ENCODE assay signal across 18 mouse cellular contexts in the genomic region with DNA sequence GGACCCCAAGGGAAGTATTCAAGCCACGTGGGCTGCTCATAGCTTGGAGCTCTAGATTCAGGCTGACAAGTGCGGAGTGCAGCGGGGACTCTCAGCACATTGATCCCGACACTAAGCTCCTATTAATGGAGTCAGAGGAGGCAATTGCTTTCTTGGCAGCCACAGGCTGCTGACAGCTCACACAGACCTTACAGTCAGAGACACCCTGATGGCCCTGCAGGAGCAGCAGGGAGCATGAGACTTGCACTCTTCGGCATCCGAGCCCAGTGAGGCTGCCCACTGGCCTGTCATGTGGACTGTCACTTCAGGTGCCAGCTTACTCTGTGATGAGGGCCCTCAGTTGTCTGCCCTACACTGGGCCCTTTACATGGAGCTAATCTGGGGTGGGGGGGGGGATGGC.
DNase-seq lines count a peak whose midpoint lies in the region; ATAC-seq lines count a peak whose summit lies in the region.
"Had no signal": no experiment of that assay in that cellular context is flagged by ENCODE, and none has a peak within 500 bp of the region (broad histone marks: within the 10 kb centered on the region; RNA-seq: fewer than 3 reads in every experiment).

No protein-coding gene starts in this region.

- no peak overlapping the region for H3K9ac ChIP-seq in midbrain, embryonic 16.5 days (ENCODE audit: low read depth, low read length)
- H3K9ac ChIP-seq in forebrain, embryonic 14.5 days (ENCODE audit: low read length), result no peak overlapping the region
- H3K9ac ChIP-seq: embryonic facial prominence, embryonic 12.5 days; heart, embryonic 12.5 days had no signal

- no peaks in the 10 kb centered on the region for H3K4me1 ChIP-seq in midbrain, embryonic 16.5 days (ENCODE audit: control insufficient read depth, insufficient read depth, low read length)
- no peaks in the 10 kb centered on the region for H3K4me1 ChIP-seq in forebrain, embryonic 14.5 days (ENCODE audit: control insufficient read depth, insufficient read depth, low read length)
- H3K4me1 ChIP-seq: embryonic facial prominence, embryonic 12.5 days; heart, embryonic 12.5 days had no signal

- H3K9me3 ChIP-seq in midbrain, embryonic 16.5 days (replicated peaks; ENCODE audit: control insufficient read depth, low read length, poor library complexity, severe bottlenecking), result no peaks in the 10 kb centered on the region
- H3K9me3 ChIP-seq in forebrain, embryonic 14.5 days (replicated peaks; ENCODE audit: control insufficient read depth, low read length), result no peaks in the 10 kb centered on the region
- H3K9me3 ChIP-seq: embryonic facial prominence, embryonic 12.5 days; heart, embryonic 12.5 days had no signal

- DNase-seq in heart, adult 11 months, result peak; percentile 79
- DNase-seq in heart, postnatal 25 days (ENCODE audit: low spot score), result no peak
- DNase-seq in left cerebral cortex, postnatal 4 days, result peak; percentile 38
- DNase-seq in left cerebral cortex, adult 11 months (ENCODE audit: low spot score), result no peak
- DNase-seq in Muller cell, postnatal 12 days (ENCODE audit: inconsistent ontology term), result peak; percentile 14
- DNase-seq in right cerebral cortex, postnatal 36 days (ENCODE audit: low spot score in 2 of 2), result no peak
- no peak for DNase-seq in forebrain, embryonic 14.5 days (ENCODE audit: low spot score)
- DNase-seq: adrenal gland, postnatal 14 days; cerebellum, adult 2 months; cerebellum, postnatal 14 days; gastrocnemius, postnatal 10 days; heart, postnatal 36 days had no signal

- H3K27me3 ChIP-seq in midbrain, embryonic 16.5 days (ENCODE audit: control insufficient read depth, insufficient read depth, low read depth, low read length), result no peaks in the 10 kb centered on the region
- H3K27me3 ChIP-seq in forebrain, embryonic 14.5 days (replicated peaks; ENCODE audit: control insufficient read depth, insufficient read depth, low read length), result no peaks in the 10 kb centered on the region
- H3K27me3 ChIP-seq: embryonic facial prominence, embryonic 12.5 days; heart, embryonic 12.5 days; Patski had no signal

- peak; percentile 45; the same call in 1 of the 2 replicates for ATAC-seq in midbrain, embryonic 16.5 days
- no peak for ATAC-seq in forebrain, embryonic 14.5 days
- ATAC-seq: activated CD4-positive, CD25-positive, alpha-beta regulatory T cell, adult 4 months; forebrain, embryonic 16.5 days; Patski had no signal

- H3K27ac ChIP-seq in midbrain, embryonic 16.5 days (ENCODE audit: low read length), result no peak overlapping the region
- H3K27ac ChIP-seq in forebrain, embryonic 14.5 days (ENCODE audit: low read depth, low read length), result no peak overlapping the region
- H3K27ac ChIP-seq: embryonic facial prominence, embryonic 12.5 days had no signal

- 40% methylated on average over 6 of the region's 6 CpGs for WGBS in midbrain, embryonic 16.5 days
- 64% methylated on average over 6 of the region's 6 CpGs for WGBS in forebrain, embryonic 14.5 days

- intact Hi-C loops in heart, postnatal 25 days (cut with DNase I), result no loop called here
- intact Hi-C loops in left cerebral cortex, postnatal 4 days (cut with DNase I), result no loop called here

- H3K4me3 ChIP-seq in midbrain, embryonic 16.5 days (ENCODE audit: low read depth, low read length), result no peak overlapping the region
- H3K4me3 ChIP-seq in forebrain, embryonic 14.5 days (ENCODE audit: low read depth, low read length), result no peak overlapping the region
- H3K4me3 ChIP-seq: embryonic facial prominence, embryonic 12.5 days; heart, embryonic 12.5 days had no signal

- no peaks in the 10 kb centered on the region for H3K36me3 ChIP-seq in midbrain, embryonic 16.5 days (ENCODE audit: control insufficient read depth, insufficient read depth, low read length)
- no peaks in the 10 kb centered on the region for H3K36me3 ChIP-seq in forebrain, embryonic 14.5 days (ENCODE audit: control insufficient read depth, insufficient read depth, low read length)
- H3K36me3 ChIP-seq: embryonic facial prominence, embryonic 12.5 days; heart, embryonic 12.5 days had no signal

- no peak overlapping the region for H3K4me2 ChIP-seq in midbrain, embryonic 16.5 days (ENCODE audit: low read length)
- no peak overlapping the region for H3K4me2 ChIP-seq in forebrain, embryonic 14.5 days (ENCODE audit: low read length)
- H3K4me2 ChIP-seq: embryonic facial prominence, embryonic 12.5 days; heart, embryonic 12.5 days had no signal

Comparison
In these comparisons a context has a peak if more than half of its experiments do, and no peak if none do; other contexts are left out.
1. DNase-seq: peak in heart, adult 11 months (single experiment), left cerebral cortex, postnatal 4 days (single experiment) and Muller cell, postnatal 12 days (single experiment); none in heart, postnatal 25 days (single experiment), left cerebral cortex, adult 11 months (single experiment), right cerebral cortex, postnatal 36 days (0 of 2) and forebrain, embryonic 14.5 days (single experiment).